Mouse (Mus musculus): ENCODE measurements around the gene Katnal1. TPM values are rescaled to one million over a fixed set of nuclear protein-coding genes. Genes with fewer than 3 reads are reported as not detected.
A peak's percentile ranks its signal among the peaks of the same experiment; 100 is the strongest.

Gene Katnal1
- polyA plus RNA-seq, 1 experiment, result 3.0 TPM

DNA sequence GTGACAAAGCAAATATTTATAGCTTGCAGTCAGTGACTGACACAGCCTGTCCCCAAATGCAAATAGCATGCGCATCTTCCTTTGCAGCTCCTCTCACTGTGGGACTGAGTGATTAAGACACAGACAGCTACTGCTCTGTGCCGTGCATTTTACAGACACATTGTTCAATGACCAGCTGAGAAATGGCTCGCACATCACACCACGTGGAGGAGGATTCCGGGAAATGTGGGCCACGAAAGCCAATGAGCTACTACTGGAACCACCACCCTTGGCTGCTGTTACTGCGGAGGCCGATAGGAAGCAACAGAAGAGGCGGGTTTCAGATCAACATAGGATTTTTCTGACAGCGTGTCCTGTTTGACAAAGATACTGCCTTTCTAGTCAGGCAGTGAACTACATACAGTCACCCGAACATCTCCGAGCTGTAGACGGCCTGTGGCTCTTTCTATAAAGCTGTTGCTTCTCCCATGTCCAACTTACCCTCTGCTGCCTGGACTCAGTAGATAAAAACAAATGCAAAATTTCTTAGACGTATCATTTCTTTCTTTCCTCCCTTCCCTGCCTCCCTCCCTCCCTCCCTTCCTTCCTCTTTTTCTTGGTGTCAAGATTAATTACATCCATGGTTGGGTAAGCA is 31.9 kb downstream of the Katnal1 start:
- 0 out of 2 replicates have a peak, but pooled peaks cover 3% of the 10 kb centered on the region for H3K9me3 ChIP-seq
- peak overlapping the region; percentile 88 for H3K4me3 ChIP-seq (replicated peaks)
- no peak for TF ChIP-seq FLI1 (IDR thresholded peaks at IDR 0.05; ENCODE audit: low read length)
- no peak for TF ChIP-seq GATA1 (IDR thresholded peaks at IDR 0.05; ENCODE audit: borderline replicate concordance, low read length)
- no peaks in the 10 kb centered on the region for H3K27me3 ChIP-seq (replicated peaks)
- H3K36me3 ChIP-seq (replicated peaks; ENCODE audit: low read length), result peaks cover 61% of the 10 kb centered on the region
- peaks cover 40% of the 10 kb centered on the region for H3K4me1 ChIP-seq

GRCm38 (mm10) chr5:148896515-148896914 is 32.6 kb downstream of the Katnal1 start:
- Histone ChIP-seq H3K4me3 (replicated peaks) (no peak overlapping the region), H3K4me1 (peaks cover 40% of the 10 kb centered on the region), H3K36me3 (replicated peaks; ENCODE audit: low read length) (peaks cover 62% of the 10 kb centered on the region), H3K27me3 (replicated peaks) (no peaks in the 10 kb centered on the region), H3K9me3 (0 out of 2 replicates have a peak, but pooled peaks cover 3% of the 10 kb centered on the region)
- TF ChIP-seq FLI1 (IDR thresholded peaks at IDR 0.05; ENCODE audit: low read length), result no peak
- TF ChIP-seq GATA1 (IDR thresholded peaks at IDR 0.05; ENCODE audit: borderline replicate concordance, low read length), result no peak

- TF ChIP-seq GATA1 (IDR thresholded peaks at IDR 0.05; ENCODE audit: borderline replicate concordance, low read length) (no peak), FLI1 (IDR thresholded peaks at IDR 0.05; ENCODE audit: low read length) (no peak)
- peaks cover 40% of the 10 kb centered on the region for H3K4me1 ChIP-seq
- H3K27me3 ChIP-seq (replicated peaks), result no peaks in the 10 kb centered on the region
- peaks cover 63% of the 10 kb centered on the region for H3K36me3 ChIP-seq (replicated peaks; ENCODE audit: low read length)
- H3K9me3 ChIP-seq, result 0 out of 2 replicates have a peak, but pooled peaks cover 3% of the 10 kb centered on the region
- H3K4me3 ChIP-seq (replicated peaks), result no peak overlapping the region
These were observed 33.3 kb downstream of the Katnal1 start for GRCm38 (mm10) chr5:148895833-148896232.

DNA sequence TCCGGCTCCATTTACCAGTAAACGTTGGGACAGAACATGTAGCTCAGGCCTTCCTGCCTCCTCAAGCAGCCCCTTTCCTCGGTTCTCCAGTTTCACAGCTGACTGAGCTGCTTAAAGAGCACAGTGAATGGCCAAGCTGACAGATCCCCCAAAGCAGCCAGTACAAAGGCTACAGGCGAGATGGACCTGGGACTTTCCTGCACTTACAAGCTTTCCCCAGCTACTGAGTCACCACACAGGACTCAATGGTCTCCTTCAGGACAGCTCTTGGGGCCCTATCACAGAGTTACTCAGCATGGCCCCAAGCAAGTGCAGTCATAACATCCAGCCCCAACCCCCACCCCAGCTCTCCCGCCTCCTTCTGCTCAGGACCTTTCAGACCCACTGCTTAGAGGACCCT is 34.1 kb downstream of the Katnal1 start:
- TF ChIP-seq GATA1 (IDR thresholded peaks at IDR 0.05; ENCODE audit: borderline replicate concordance, low read length), result no peak
- no peak for TF ChIP-seq FLI1 (IDR thresholded peaks at IDR 0.05; ENCODE audit: low read length)
- Histone ChIP-seq H3K4me1 (peaks cover 40% of the 10 kb centered on the region), H3K27me3 (replicated peaks) (no peaks in the 10 kb centered on the region), H3K36me3 (replicated peaks; ENCODE audit: low read length) (peaks cover 67% of the 10 kb centered on the region), H3K4me3 (replicated peaks) (no peak overlapping the region), H3K9me3 (peaks cover 8% of the 10 kb centered on the region)

- H3K27me3 ChIP-seq (replicated peaks), result no peaks in the 10 kb centered on the region
- TF ChIP-seq FLI1 (IDR thresholded peaks at IDR 0.05; ENCODE audit: low read length), result no peak
- TF ChIP-seq GATA1 (IDR thresholded peaks at IDR 0.05; ENCODE audit: borderline replicate concordance, low read length), result no peak
- H3K4me3 ChIP-seq (replicated peaks), result no peak overlapping the region
- H3K36me3 ChIP-seq (replicated peaks; ENCODE audit: low read length), result peaks cover 85% of the 10 kb centered on the region
- H3K9me3 ChIP-seq, result peaks cover 8% of the 10 kb centered on the region
- H3K4me1 ChIP-seq, result peaks cover 22% of the 10 kb centered on the region
These were observed 38.9 kb downstream of the Katnal1 start for GRCm38 (mm10) chr5:148890237-148890636.

GRCm38 (mm10) chr5:148888032-148888431 is 41.1 kb downstream of the Katnal1 start:
- TF ChIP-seq FLI1 (IDR thresholded peaks at IDR 0.05; ENCODE audit: low read length) (no peak), GATA1 (IDR thresholded peaks at IDR 0.05; ENCODE audit: borderline replicate concordance, low read length) (no peak)
- H3K36me3 ChIP-seq (replicated peaks; ENCODE audit: low read length), result peaks cover 83% of the 10 kb centered on the region
- H3K27me3 ChIP-seq (replicated peaks), result no peaks in the 10 kb centered on the region
- peaks cover 14% of the 10 kb centered on the region for H3K4me1 ChIP-seq
- no peak overlapping the region for H3K4me3 ChIP-seq (replicated peaks)
- H3K9me3 ChIP-seq, result peaks cover 8% of the 10 kb centered on the region

GRCm38 (mm10) chr5:148885821-148886609 is 43.1 kb downstream of the Katnal1 start:
- no peak for TF ChIP-seq FLI1 (IDR thresholded peaks at IDR 0.05; ENCODE audit: low read length)
- no peak for TF ChIP-seq GATA1 (IDR thresholded peaks at IDR 0.05; ENCODE audit: borderline replicate concordance, low read length)
- peaks cover 78% of the 10 kb centered on the region for H3K36me3 ChIP-seq (replicated peaks; ENCODE audit: low read length)
- H3K9me3 ChIP-seq, result peaks cover 8% of the 10 kb centered on the region
- no peak overlapping the region for H3K4me3 ChIP-seq (replicated peaks)
- peaks cover 14% of the 10 kb centered on the region for H3K4me1 ChIP-seq
- H3K27me3 ChIP-seq (replicated peaks), result no peaks in the 10 kb centered on the region

DNA sequence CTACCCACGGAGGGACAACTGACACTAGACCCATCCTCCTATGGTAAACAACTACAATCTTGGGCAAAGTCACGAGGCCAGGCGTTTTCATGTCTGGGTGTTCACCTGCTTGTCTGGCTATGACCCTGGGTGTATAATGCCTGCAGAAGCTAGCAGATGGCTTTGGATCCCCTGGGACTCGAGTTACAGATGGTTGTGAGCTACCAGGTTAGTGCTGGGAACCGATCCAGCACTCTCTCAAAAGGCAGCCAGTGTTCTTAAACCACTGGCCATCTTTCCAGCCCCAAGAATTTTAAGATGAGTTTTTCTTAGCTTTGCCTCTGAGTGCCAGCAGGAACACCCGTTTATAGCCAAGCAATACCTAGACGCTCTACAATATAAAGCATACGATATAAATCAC is 45.4 kb downstream of the Katnal1 start:
- TF ChIP-seq GATA1 (IDR thresholded peaks at IDR 0.05; ENCODE audit: borderline replicate concordance, low read length) (no peak), FLI1 (IDR thresholded peaks at IDR 0.05; ENCODE audit: low read length) (no peak)
- H3K27me3 ChIP-seq (replicated peaks), result no peaks in the 10 kb centered on the region
- H3K9me3 ChIP-seq, result no peaks in the 10 kb centered on the region
- no peak overlapping the region for H3K4me3 ChIP-seq (replicated peaks)
- peaks cover 14% of the 10 kb centered on the region for H3K4me1 ChIP-seq
- peaks cover 74% of the 10 kb centered on the region for H3K36me3 ChIP-seq (replicated peaks; ENCODE audit: low read length)

DNA sequence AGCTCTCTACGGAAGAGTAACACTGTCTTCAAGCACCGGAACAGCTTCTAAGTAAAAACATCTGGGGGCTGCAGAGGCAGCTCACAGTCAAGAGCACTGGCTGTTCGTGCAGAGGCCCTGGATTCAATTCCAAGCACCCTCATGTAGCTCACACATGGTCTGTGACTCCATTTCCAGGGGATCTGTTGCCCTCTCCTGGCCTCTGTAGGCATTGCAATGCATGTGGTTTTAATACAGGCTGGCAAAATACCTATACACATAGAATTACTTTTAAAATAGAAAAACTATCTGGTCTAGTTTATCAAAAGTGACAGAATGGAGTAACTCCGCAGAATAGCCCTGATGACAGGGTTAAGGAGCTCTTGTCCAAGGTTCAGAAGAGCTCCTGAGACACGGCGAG is 49.9 kb downstream of the Katnal1 start:
- H3K27me3 ChIP-seq (replicated peaks), result no peaks in the 10 kb centered on the region
- H3K4me3 ChIP-seq (replicated peaks), result no peak overlapping the region
- no peaks in the 10 kb centered on the region for H3K4me1 ChIP-seq
- TF ChIP-seq GATA1 (IDR thresholded peaks at IDR 0.05; ENCODE audit: borderline replicate concordance, low read length), result no peak
- no peak for TF ChIP-seq FLI1 (IDR thresholded peaks at IDR 0.05; ENCODE audit: low read length)
- H3K9me3 ChIP-seq, result no peaks in the 10 kb centered on the region
- H3K36me3 ChIP-seq (replicated peaks; ENCODE audit: low read length), result peaks cover 84% of the 10 kb centered on the region

DNA sequence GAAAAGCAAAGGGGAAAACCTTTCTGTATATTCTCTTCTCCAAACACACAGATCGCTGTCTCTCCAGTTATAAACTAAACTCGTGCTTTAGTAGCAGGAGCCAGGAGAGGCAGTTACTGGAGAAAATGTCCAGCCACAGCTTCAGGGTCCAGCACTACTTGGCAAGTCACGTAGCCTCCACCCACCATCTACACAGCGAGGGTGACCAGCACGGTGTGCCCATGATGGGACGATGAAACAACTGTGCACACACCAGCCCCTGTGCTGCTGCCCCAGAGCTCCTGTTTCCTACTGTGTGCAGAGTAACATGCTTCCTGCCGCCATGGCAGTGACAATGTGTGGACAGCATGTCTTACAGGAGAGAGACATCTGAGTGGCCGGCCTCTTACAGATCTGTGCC is 56.0 kb downstream of the Katnal1 start:
- Histone ChIP-seq H3K27me3 (replicated peaks) (no peaks in the 10 kb centered on the region), H3K4me3 (replicated peaks) (peak overlapping the region; percentile 7), H3K4me1 (peaks cover 4% of the 10 kb centered on the region; the same call in 1 of the 2 replicates), H3K36me3 (replicated peaks; ENCODE audit: low read length) (peaks cover 53% of the 10 kb centered on the region), H3K9me3 (no peaks in the 10 kb centered on the region)
- no peak for TF ChIP-seq GATA1 (IDR thresholded peaks at IDR 0.05; ENCODE audit: borderline replicate concordance, low read length)
- no peak for TF ChIP-seq FLI1 (IDR thresholded peaks at IDR 0.05; ENCODE audit: low read length)
